Mouse (Mus musculus): ENCODE results near the gene Best2. TPM values are rescaled to one million over a fixed set of nuclear protein-coding genes. Genes with fewer than 3 reads are reported as not detected.

The Best2 gene
- polyA plus RNA-seq, 1 experiment from 2014 or later = not detected

GRCm38 (mm10) chr8:85036381-85036717 is 22.0 kb upstream of the Best2 start:
- peak overlapping the region; percentile 81 for H3K4me3 ChIP-seq (replicated peaks; ENCODE audit: low read depth, low read length)
- H3K36me3 ChIP-seq (ENCODE audit: control insufficient read depth, insufficient read depth, low read length) = peaks cover 36% of the 10 kb centered on the region
- DNase-seq (no peak), ATAC-seq (ENCODE audit: low FRiP score, low TSS enrichment) (peak; percentile 46)
- H3K9me3 ChIP-seq (ENCODE audit: control insufficient read depth, low read length) = no peaks in the 10 kb centered on the region
- peak overlapping the region; percentile 98 for H3K4me2 ChIP-seq (ENCODE audit: low read length)
- H3K4me1 ChIP-seq (ENCODE audit: control insufficient read depth, insufficient read depth, low read length) = peaks cover 24% of the 10 kb centered on the region
- no peaks in the 10 kb centered on the region for H3K27me3 ChIP-seq (ENCODE audit: control insufficient read depth, insufficient read depth, low read length)
- under 1% methylated on average over 9 of the region's 9 CpGs for whole genome bisulfite sequencing
- peak overlapping the region; percentile 65 for H3K27ac ChIP-seq (replicated peaks; ENCODE audit: low read depth, low read length)
- peak overlapping the region; percentile 65 for H3K9ac ChIP-seq (replicated peaks; ENCODE audit: low read length)

- Histone ChIP-seq H3K27me3 (ENCODE audit: control insufficient read depth, insufficient read depth, low read length) (no peaks in the 10 kb centered on the region), H3K36me3 (ENCODE audit: control insufficient read depth, insufficient read depth, low read length) (peaks cover 35% of the 10 kb centered on the region), H3K4me2 (ENCODE audit: low read length) (peak overlapping the region; percentile 98), H3K9me3 (ENCODE audit: control insufficient read depth, low read length) (no peaks in the 10 kb centered on the region), H3K4me1 (ENCODE audit: control insufficient read depth, insufficient read depth, low read length) (peaks cover 24% of the 10 kb centered on the region), H3K9ac (replicated peaks; ENCODE audit: low read length) (peak overlapping the region; percentile 65), H3K4me3 (replicated peaks; ENCODE audit: low read depth, low read length) (peak overlapping the region; percentile 81), H3K27ac (replicated peaks; ENCODE audit: low read depth, low read length) (peak overlapping the region; percentile 65; the same call in 1 of the 2 replicates)
- ATAC-seq (ENCODE audit: low FRiP score, low TSS enrichment) = no peak
- WGBS = 1% methylated on average over 15 of the region's 15 CpGs
- peak; percentile 29 for DNase-seq
Observed at GRCm38 (mm10) chr8:85035728-85036310, 21.5 kb upstream of the Best2 start.

GRCm38 (mm10) chr8:85035165-85035727 is 20.9 kb upstream of the Best2 start:
- peaks cover 35% of the 10 kb centered on the region for H3K36me3 ChIP-seq (ENCODE audit: control insufficient read depth, insufficient read depth, low read length)

GRCm38 (mm10) chr8:85034764-85035163 is 20.4 kb upstream of the Best2 start:
- Histone ChIP-seq H3K9ac (replicated peaks; ENCODE audit: low read length) (no peak overlapping the region), H3K36me3 (ENCODE audit: control insufficient read depth, insufficient read depth, low read length) (peaks cover 39% of the 10 kb centered on the region), H3K4me1 (ENCODE audit: control insufficient read depth, insufficient read depth, low read length) (peaks cover 24% of the 10 kb centered on the region), H3K4me3 (replicated peaks; ENCODE audit: low read depth, low read length) (peak overlapping the region; percentile 81), H3K27me3 (ENCODE audit: control insufficient read depth, insufficient read depth, low read length) (no peaks in the 10 kb centered on the region), H3K9me3 (ENCODE audit: control insufficient read depth, low read length) (no peaks in the 10 kb centered on the region), H3K4me2 (ENCODE audit: low read length) (peak overlapping the region; percentile 98), H3K27ac (replicated peaks; ENCODE audit: low read depth, low read length) (no peak overlapping the region)
- 2% methylated on average over 13 of the region's 13 CpGs for WGBS
- ATAC-seq (ENCODE audit: low FRiP score, low TSS enrichment) = no peak
- peak; percentile 89 for DNase-seq

More at GRCm38 (mm10) chr8:85035165-85035727, 20.9 kb upstream of the Best2 start:
- Histone ChIP-seq H3K4me1 (ENCODE audit: control insufficient read depth, insufficient read depth, low read length) (peaks cover 24% of the 10 kb centered on the region), H3K4me2 (ENCODE audit: low read length) (peak overlapping the region; percentile 98), H3K27me3 (ENCODE audit: control insufficient read depth, insufficient read depth, low read length) (no peaks in the 10 kb centered on the region), H3K9ac (replicated peaks; ENCODE audit: low read length) (no peak overlapping the region), H3K27ac (replicated peaks; ENCODE audit: low read depth, low read length) (no peak overlapping the region), H3K9me3 (ENCODE audit: control insufficient read depth, low read length) (no peaks in the 10 kb centered on the region), H3K4me3 (replicated peaks; ENCODE audit: low read depth, low read length) (peak overlapping the region; percentile 81)
- ATAC-seq (ENCODE audit: low FRiP score, low TSS enrichment) (no peak), DNase-seq (no peak)
- WGBS = 7% methylated on average over 12 of the region's 12 CpGs

- ATAC-seq (ENCODE audit: low FRiP score, low TSS enrichment) (no peak), DNase-seq (no peak)
- Histone ChIP-seq H3K4me2 (ENCODE audit: low read length) (no peak overlapping the region), H3K36me3 (ENCODE audit: control insufficient read depth, insufficient read depth, low read length) (peaks cover 46% of the 10 kb centered on the region), H3K4me1 (ENCODE audit: control insufficient read depth, insufficient read depth, low read length) (peaks cover 25% of the 10 kb centered on the region), H3K9ac (replicated peaks; ENCODE audit: low read length) (no peak overlapping the region), H3K27ac (replicated peaks; ENCODE audit: low read depth, low read length) (no peak overlapping the region), H3K27me3 (ENCODE audit: control insufficient read depth, insufficient read depth, low read length) (no peaks in the 10 kb centered on the region), H3K4me3 (replicated peaks; ENCODE audit: low read depth, low read length) (no peak overlapping the region), H3K9me3 (ENCODE audit: control insufficient read depth, low read length) (no peaks in the 10 kb centered on the region)
- WGBS = 68% methylated on average over 1 of the region's 1 CpGs
Observed at GRCm38 (mm10) chr8:85033867-85034266, 19.5 kb upstream of the Best2 start.

- ATAC-seq (ENCODE audit: low FRiP score, low TSS enrichment) = no peak
- DNase-seq = no peak
- Histone ChIP-seq H3K4me2 (ENCODE audit: low read length) (no peak overlapping the region), H3K4me3 (replicated peaks; ENCODE audit: low read depth, low read length) (no peak overlapping the region), H3K27me3 (ENCODE audit: control insufficient read depth, insufficient read depth, low read length) (no peaks in the 10 kb centered on the region), H3K9me3 (ENCODE audit: control insufficient read depth, low read length) (no peaks in the 10 kb centered on the region), H3K27ac (replicated peaks; ENCODE audit: low read depth, low read length) (no peak overlapping the region), H3K9ac (replicated peaks; ENCODE audit: low read length) (no peak overlapping the region), H3K36me3 (ENCODE audit: control insufficient read depth, insufficient read depth, low read length) (peaks cover 46% of the 10 kb centered on the region), H3K4me1 (ENCODE audit: control insufficient read depth, insufficient read depth, low read length) (peaks cover 28% of the 10 kb centered on the region)
- 88% methylated on average over 4 of the region's 4 CpGs for WGBS
Observed at GRCm38 (mm10) chr8:85032622-85033311, 18.4 kb upstream of the Best2 start.

- Histone ChIP-seq H3K4me2 (ENCODE audit: low read length) (peak overlapping the region; percentile 90), H3K9ac (replicated peaks; ENCODE audit: low read length) (no peak overlapping the region), H3K36me3 (ENCODE audit: control insufficient read depth, insufficient read depth, low read length) (peaks cover 46% of the 10 kb centered on the region), H3K27me3 (ENCODE audit: control insufficient read depth, insufficient read depth, low read length) (no peaks in the 10 kb centered on the region), H3K4me3 (replicated peaks; ENCODE audit: low read depth, low read length) (peak overlapping the region; percentile 99; the same call in 1 of the 2 replicates), H3K27ac (replicated peaks; ENCODE audit: low read depth, low read length) (no peak overlapping the region), H3K9me3 (ENCODE audit: control insufficient read depth, low read length) (no peaks in the 10 kb centered on the region), H3K4me1 (ENCODE audit: control insufficient read depth, insufficient read depth, low read length) (peaks cover 31% of the 10 kb centered on the region)
- ATAC-seq (ENCODE audit: low FRiP score, low TSS enrichment) (no peak), DNase-seq (no peak)
- 94% methylated on average over 14 of the region's 14 CpGs for WGBS
Observed at GRCm38 (mm10) chr8:85029271-85029670, 14.9 kb upstream of the Best2 start.

- 29% methylated on average over 2 of the region's 2 CpGs for WGBS
- Histone ChIP-seq H3K36me3 (ENCODE audit: control insufficient read depth, insufficient read depth, low read length) (peaks cover 47% of the 10 kb centered on the region), H3K27me3 (ENCODE audit: control insufficient read depth, insufficient read depth, low read length) (no peaks in the 10 kb centered on the region), H3K27ac (replicated peaks; ENCODE audit: low read depth, low read length) (no peak overlapping the region), H3K4me3 (replicated peaks; ENCODE audit: low read depth, low read length) (peak overlapping the region; percentile 99), H3K9me3 (ENCODE audit: control insufficient read depth, low read length) (no peaks in the 10 kb centered on the region), H3K4me2 (ENCODE audit: low read length) (peak overlapping the region; percentile 90), H3K9ac (replicated peaks; ENCODE audit: low read length) (peak overlapping the region; percentile 96), H3K4me1 (ENCODE audit: control insufficient read depth, insufficient read depth, low read length) (peaks cover 36% of the 10 kb centered on the region)
- DNase-seq (peak; percentile 38), ATAC-seq (ENCODE audit: low FRiP score, low TSS enrichment) (no peak)
Observed at GRCm38 (mm10) chr8:85027922-85028321, 13.6 kb upstream of the Best2 start.
